Mouse (Mus musculus): ENCODE results near the gene Slc22a3. TPM values are rescaled to one million over a fixed set of nuclear protein-coding genes. Genes with fewer than 3 reads are reported as not detected.

The Slc22a3 gene
- 0.20 and 0.24 TPM in 2 replicates for polyA plus RNA-seq (2014; fragmentation: Nextera tagmentation; extraction: Ambion mirVana)

DNA sequence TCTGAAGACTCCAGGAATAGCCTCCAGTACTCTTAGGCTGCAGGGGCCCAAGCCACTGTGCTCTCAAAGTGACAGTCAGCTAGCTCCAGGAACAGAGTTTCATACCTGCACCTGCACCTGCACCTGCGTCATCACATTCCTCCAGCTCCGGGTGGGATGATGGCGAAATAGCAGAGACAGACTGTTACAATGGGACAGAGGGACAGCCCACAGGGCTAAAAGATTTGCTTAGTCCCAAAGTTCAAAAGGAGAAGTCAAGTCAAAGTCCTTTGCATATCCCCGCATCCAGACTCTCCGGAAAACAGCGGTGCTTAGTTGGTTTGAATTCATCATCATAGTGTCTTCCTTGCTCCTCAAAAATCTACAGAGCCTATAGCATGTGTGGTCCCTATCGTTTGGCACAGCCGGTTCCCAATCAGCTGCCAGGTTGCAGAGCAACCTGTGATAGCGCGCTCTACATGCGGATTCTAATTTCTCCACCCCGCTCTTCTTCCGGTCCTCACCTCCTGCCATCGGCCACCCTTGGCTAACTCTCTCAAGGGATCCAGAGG is at the start of gene Slc22a3:
TSS of gene Slc22a3 (minus strand) at position 51 of the 551 bp plus-strand sequence.
- no peak within 1 kb of the TSS for H3K27ac ChIP-seq (ENCODE audit: low read depth, low read length)
- H3K9ac ChIP-seq (ENCODE audit: low read length) = no peak within 1 kb of the TSS
- ATAC-seq (ENCODE audit: insufficient read depth, low FRiP score, low TSS enrichment) (no peak), DNase-seq (ENCODE audit: low spot score) (no peak)
- no peaks in the 10 kb centered on the region for H3K36me3 ChIP-seq (ENCODE audit: control insufficient read depth, insufficient read depth, low read length)
- H3K4me3 ChIP-seq (ENCODE audit: low read depth, low read length) = peak within 1 kb of the TSS; percentile 27
- peak within 1 kb of the TSS; percentile 41 for H3K4me2 ChIP-seq (ENCODE audit: low read depth)
- WGBS = 12% methylated on average over 14 of the region's 14 CpGs
- H3K27me3 ChIP-seq (ENCODE audit: control insufficient read depth, insufficient read depth, low read length) = peaks cover 38% of the 10 kb centered on the region
- 0 out of 2 replicates have a peak, but pooled peaks cover 2% of the 10 kb centered on the region for H3K4me1 ChIP-seq (ENCODE audit: control insufficient read depth, insufficient read depth, low read length)
- H3K9me3 ChIP-seq (ENCODE audit: control insufficient read depth, low read length) = no peaks in the 10 kb centered on the region

DNA sequence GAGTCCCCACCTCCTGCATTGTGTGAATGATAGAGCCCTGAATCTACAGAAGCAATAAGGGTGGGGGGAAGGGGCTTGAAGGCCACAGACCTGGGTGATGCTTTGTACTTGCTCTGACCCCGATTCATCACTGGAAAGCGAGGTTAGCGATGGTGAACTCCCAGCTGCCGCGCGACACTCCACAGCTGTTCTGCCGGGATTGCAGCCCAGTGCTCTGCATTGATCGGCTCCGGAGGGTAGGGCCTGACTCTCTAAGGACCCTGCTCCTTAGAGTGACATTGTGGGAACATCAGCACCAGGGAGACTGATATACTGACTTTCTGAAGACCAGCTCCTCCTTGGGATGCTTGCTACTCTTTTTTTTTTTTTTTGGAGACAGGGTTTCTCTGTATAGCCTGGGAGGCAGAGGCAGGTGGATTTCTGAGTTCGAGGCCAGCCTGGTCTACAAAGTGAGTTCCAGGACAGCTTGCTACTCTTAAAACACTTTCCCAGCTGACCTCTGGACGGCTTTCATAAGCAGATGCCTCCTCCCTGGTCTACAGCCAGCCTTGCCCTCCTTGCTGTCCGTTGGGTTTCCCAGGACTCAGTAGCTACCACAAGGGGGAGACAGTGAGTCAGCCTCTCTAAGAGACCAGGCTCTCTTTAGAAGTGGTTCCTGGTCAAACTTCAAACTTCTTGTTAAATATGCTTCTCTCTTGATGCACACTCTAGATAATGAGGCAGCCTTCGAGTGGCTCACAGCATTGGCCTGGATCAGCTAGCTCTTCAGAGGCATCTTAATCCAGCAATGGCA is 27.0 kb upstream of the Slc22a3 start:
- 60% methylated on average over 13 of the region's 13 CpGs for WGBS
- no peak overlapping the region for H3K4me3 ChIP-seq (ENCODE audit: low read depth, low read length)
- no peak for ATAC-seq (ENCODE audit: insufficient read depth, low FRiP score, low TSS enrichment)

GRCm38 (mm10) chr17:12532115-12532514 is 24.6 kb upstream of the Slc22a3 start:
- H3K4me1 ChIP-seq (ENCODE audit: control insufficient read depth, insufficient read depth, low read length) = no peaks in the 10 kb centered on the region
- H3K27me3 ChIP-seq (ENCODE audit: control insufficient read depth, insufficient read depth, low read length) = no peaks in the 10 kb centered on the region
- ATAC-seq (ENCODE audit: insufficient read depth, low FRiP score, low TSS enrichment) = no peak
- no peaks in the 10 kb centered on the region for H3K9me3 ChIP-seq (ENCODE audit: control insufficient read depth, low read length)
- no peak overlapping the region for H3K9ac ChIP-seq (ENCODE audit: low read length)
- no peak overlapping the region for H3K4me3 ChIP-seq (ENCODE audit: low read depth, low read length)
- peak; percentile 57 for DNase-seq (ENCODE audit: low spot score)
- WGBS = 31% methylated on average over 5 of the region's 5 CpGs
- no peak overlapping the region for H3K4me2 ChIP-seq (ENCODE audit: low read depth)
- no peak overlapping the region for H3K27ac ChIP-seq (ENCODE audit: low read depth, low read length)
- no peaks in the 10 kb centered on the region for H3K36me3 ChIP-seq (ENCODE audit: control insufficient read depth, insufficient read depth, low read length)

More for the DNA sequence above, 27.0 kb upstream of the Slc22a3 start:
- DNase-seq (ENCODE audit: low spot score) = peak; percentile 59
- no peaks in the 10 kb centered on the region for H3K36me3 ChIP-seq (ENCODE audit: control insufficient read depth, insufficient read depth, low read length)
- H3K27me3 ChIP-seq (ENCODE audit: control insufficient read depth, insufficient read depth, low read length) = no peaks in the 10 kb centered on the region
- no peaks in the 10 kb centered on the region for H3K9me3 ChIP-seq (ENCODE audit: control insufficient read depth, low read length)
- no peak overlapping the region for H3K4me2 ChIP-seq (ENCODE audit: low read depth)
- no peak overlapping the region for H3K9ac ChIP-seq (ENCODE audit: low read length)
- no peaks in the 10 kb centered on the region for H3K4me1 ChIP-seq (ENCODE audit: control insufficient read depth, insufficient read depth, low read length)
- H3K27ac ChIP-seq (ENCODE audit: low read depth, low read length) = no peak overlapping the region

GRCm38 (mm10) chr17:12530081-12530480 is 22.6 kb upstream of the Slc22a3 start:
- Histone ChIP-seq H3K9me3 (ENCODE audit: control insufficient read depth, low read length) (no peaks in the 10 kb centered on the region), H3K4me3 (ENCODE audit: low read depth, low read length) (no peak overlapping the region), H3K27ac (ENCODE audit: low read depth, low read length) (no peak overlapping the region), H3K4me1 (ENCODE audit: control insufficient read depth, insufficient read depth, low read length) (no peaks in the 10 kb centered on the region), H3K36me3 (ENCODE audit: control insufficient read depth, insufficient read depth, low read length) (no peaks in the 10 kb centered on the region), H3K4me2 (ENCODE audit: low read depth) (no peak overlapping the region), H3K9ac (ENCODE audit: low read length) (no peak overlapping the region), H3K27me3 (ENCODE audit: control insufficient read depth, insufficient read depth, low read length) (no peaks in the 10 kb centered on the region)
- WGBS = 70% methylated on average over 6 of the region's 6 CpGs
- DNase-seq (ENCODE audit: low spot score) (no peak), ATAC-seq (ENCODE audit: insufficient read depth, low FRiP score, low TSS enrichment) (no peak)

DNA sequence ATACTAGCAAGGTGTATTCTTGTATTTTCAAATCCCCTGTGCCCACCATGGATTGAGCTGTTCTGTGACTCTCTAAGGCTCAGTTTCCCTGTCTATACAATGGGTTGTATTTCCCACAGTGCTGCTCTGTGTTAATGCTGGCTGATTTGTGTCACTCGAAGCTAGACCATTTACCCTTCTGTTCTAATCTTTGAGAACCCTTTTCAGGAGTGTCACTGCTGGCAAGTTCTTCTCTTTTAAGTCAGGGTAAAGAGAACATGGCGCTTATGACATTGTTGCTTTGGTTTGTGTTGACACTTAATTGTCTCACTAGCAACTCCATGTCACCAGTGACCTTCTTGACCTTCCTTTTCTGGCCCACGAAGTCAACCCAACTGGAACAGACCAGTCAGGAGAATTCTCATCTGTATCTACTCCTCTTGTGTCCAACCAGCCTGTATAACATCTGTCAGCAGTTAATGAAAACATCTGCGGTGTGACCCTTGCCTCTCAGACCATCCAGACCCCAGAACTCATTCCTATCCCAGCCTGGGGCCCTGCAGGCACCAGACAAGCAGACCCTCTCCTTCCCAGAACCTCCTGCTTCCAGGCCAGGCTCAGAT is 22.0 kb upstream of the Slc22a3 start:
- Histone ChIP-seq H3K4me3 (ENCODE audit: low read depth, low read length) (no peak overlapping the region), H3K9ac (ENCODE audit: low read length) (no peak overlapping the region), H3K27me3 (ENCODE audit: control insufficient read depth, insufficient read depth, low read length) (no peaks in the 10 kb centered on the region), H3K4me2 (ENCODE audit: low read depth) (no peak overlapping the region), H3K36me3 (ENCODE audit: control insufficient read depth, insufficient read depth, low read length) (no peaks in the 10 kb centered on the region), H3K9me3 (ENCODE audit: control insufficient read depth, low read length) (no peaks in the 10 kb centered on the region), H3K27ac (ENCODE audit: low read depth, low read length) (no peak overlapping the region), H3K4me1 (ENCODE audit: control insufficient read depth, insufficient read depth, low read length) (no peaks in the 10 kb centered on the region)
- ATAC-seq (ENCODE audit: insufficient read depth, low FRiP score, low TSS enrichment) (no peak), DNase-seq (ENCODE audit: low spot score) (peak; percentile 16)
- WGBS = 59% methylated on average over 4 of the region's 4 CpGs

GRCm38 (mm10) chr17:12519089-12519488 is 11.6 kb upstream of the Slc22a3 start:
- no peak for DNase-seq (ENCODE audit: low spot score)

GRCm38 (mm10) chr17:12518194-12518593 is 10.7 kb upstream of the Slc22a3 start:
- Histone ChIP-seq H3K27me3 (ENCODE audit: control insufficient read depth, insufficient read depth, low read length) (no peaks in the 10 kb centered on the region), H3K9me3 (ENCODE audit: control insufficient read depth, low read length) (no peaks in the 10 kb centered on the region), H3K4me1 (ENCODE audit: control insufficient read depth, insufficient read depth, low read length) (no peaks in the 10 kb centered on the region), H3K36me3 (ENCODE audit: control insufficient read depth, insufficient read depth, low read length) (no peaks in the 10 kb centered on the region), H3K4me3 (ENCODE audit: low read depth, low read length) (no peak overlapping the region), H3K4me2 (ENCODE audit: low read depth) (no peak overlapping the region), H3K9ac (ENCODE audit: low read length) (no peak overlapping the region), H3K27ac (ENCODE audit: low read depth, low read length) (no peak overlapping the region)
- ATAC-seq (ENCODE audit: insufficient read depth, low FRiP score, low TSS enrichment) = no peak
- 91% methylated on average over 6 of the region's 6 CpGs for WGBS
- no peak for DNase-seq (ENCODE audit: low spot score)

More at GRCm38 (mm10) chr17:12519089-12519488, 11.6 kb upstream of the Slc22a3 start:
- Histone ChIP-seq H3K36me3 (ENCODE audit: control insufficient read depth, insufficient read depth, low read length) (no peaks in the 10 kb centered on the region), H3K4me2 (ENCODE audit: low read depth) (no peak overlapping the region), H3K9me3 (ENCODE audit: control insufficient read depth, low read length) (no peaks in the 10 kb centered on the region), H3K4me3 (ENCODE audit: low read depth, low read length) (no peak overlapping the region), H3K27ac (ENCODE audit: low read depth, low read length) (no peak overlapping the region), H3K9ac (ENCODE audit: low read length) (no peak overlapping the region), H3K4me1 (ENCODE audit: control insufficient read depth, insufficient read depth, low read length) (no peaks in the 10 kb centered on the region), H3K27me3 (ENCODE audit: control insufficient read depth, insufficient read depth, low read length) (no peaks in the 10 kb centered on the region)
- no peak for ATAC-seq (ENCODE audit: insufficient read depth, low FRiP score, low TSS enrichment)
- 72% methylated on average over 2 of the region's 2 CpGs for WGBS

GRCm38 (mm10) chr17:12513997-12514396 is 6.5 kb upstream of the Slc22a3 start:
- Histone ChIP-seq H3K9ac (ENCODE audit: low read length) (no peak overlapping the region), H3K9me3 (ENCODE audit: control insufficient read depth, low read length) (no peaks in the 10 kb centered on the region), H3K4me1 (ENCODE audit: control insufficient read depth, insufficient read depth, low read length) (no peaks in the 10 kb centered on the region), H3K27ac (ENCODE audit: low read depth, low read length) (no peak overlapping the region), H3K27me3 (ENCODE audit: control insufficient read depth, insufficient read depth, low read length) (peaks cover 2% of the 10 kb centered on the region; the same call in 1 of the 2 replicates), H3K4me2 (ENCODE audit: low read depth) (no peak overlapping the region), H3K4me3 (ENCODE audit: low read depth, low read length) (no peak overlapping the region), H3K36me3 (ENCODE audit: control insufficient read depth, insufficient read depth, low read length) (no peaks in the 10 kb centered on the region)
- ATAC-seq (ENCODE audit: insufficient read depth, low FRiP score, low TSS enrichment) = no peak
- 85% methylated on average over 5 of the region's 5 CpGs for WGBS
- no peak for DNase-seq (ENCODE audit: low spot score)
